Mouse (Mus musculus) thymus, adult 2 months (tissue): ENCODE measurements around the gene Arid2.

Experiments
- CTCF ChIP-seq: fragments of 200-500 bp; IDR thresholded peaks from 2 replicates; pipeline ENCODE4 v1.5.1; 2012; ENCODE audit warnings: mild to moderate bottlenecking, control low read depth, low read length, moderate library complexity, borderline replicate concordance; ENCODE audit not compliant: control insufficient read depth, poor library complexity, insufficient read depth; ENCODE audit errors: extremely low read depth
- POLR2A ChIP-seq: fragments of 200-500 bp; IDR thresholded peaks from 2 replicates; pipeline ENCODE4 v1.6.1; 2012; ENCODE audit warnings: mild to moderate bottlenecking, low read length, control low read depth, moderate library complexity; ENCODE audit not compliant: control insufficient read depth, poor library complexity, insufficient read depth; ENCODE audit errors: extremely low read depth

DNA sequence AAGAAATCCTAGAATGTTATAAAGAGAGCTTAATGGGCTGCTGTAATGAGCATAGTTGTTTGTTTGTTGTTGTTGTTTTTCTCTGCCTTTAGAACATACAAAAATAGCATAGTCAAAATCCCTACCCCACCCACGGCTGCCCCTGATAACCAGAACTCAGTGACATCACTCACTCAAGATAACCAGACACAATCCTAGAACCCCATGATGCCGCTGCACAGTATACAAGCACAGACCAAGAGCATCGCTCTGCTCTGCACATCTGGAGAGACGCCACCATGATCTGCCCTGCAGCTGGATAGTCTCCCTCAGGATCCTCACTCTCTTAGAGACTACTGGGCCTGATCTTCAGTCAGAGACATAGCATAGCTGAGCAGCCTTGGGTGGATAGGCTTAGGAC is 49.2 kb upstream of the Arid2 start:
- no peak for TF ChIP-seq CTCF
- TF ChIP-seq POLR2A = no peak
